Mouse (Mus musculus) megakaryocyte-erythroid progenitor cell, adult 5-6 weeks (primary cell): ENCODE measurements around the gene Vamp3. TPM values are rescaled to one million over a fixed set of nuclear protein-coding genes. Genes with fewer than 3 reads are reported as not detected.

Experiments
- ATAC-seq: replicated peaks from 2 replicates; pipeline ENCODE4 v1.8.0; 2016; ENCODE audit warnings: mild to moderate bottlenecking, inconsistent platforms; ENCODE audit not compliant: severe bottlenecking, poor library complexity, low FRiP score, low TSS enrichment
- total RNA-seq, 2 experiments: library from RNA; stranded (forward) in 1 of 2; stranded (reverse) in 1 of 2; fragments of 200-1000, 215-1000 nt in 1 of 2; fragments of >200 nt in 1 of 2; fragmentation: Nextera tagmentation in 1 of 2; gene quantifications; 2 replicates each; pipeline ENCODE4 v1.2.3; 2014 to 2017

The Vamp3 gene
- total RNA-seq (2014; fragmentation: Nextera tagmentation) (39.5 and 57.8 TPM in 2 replicates), total RNA-seq (2017) (46.4 and 55.0 TPM in 2 replicates)

GRCm38 (mm10) chr4:151057347-151058321, at the start of gene Vamp3:
TSS of gene Vamp3 (minus strand) at chr4:151057963.
- peak; percentile 97 for ATAC-seq

- ATAC-seq: no peak
Observed at GRCm38 (mm10) chr4:151106468-151106867, 48.7 kb upstream of the Vamp3 start.

- no peak for ATAC-seq
Observed at GRCm38 (mm10) chr4:151105886-151106285, 48.1 kb upstream of the Vamp3 start.

GRCm38 (mm10) chr4:151104147-151104546, 46.4 kb upstream of the Vamp3 start:
- no peak for ATAC-seq

GRCm38 (mm10) chr4:151103646-151104045, 45.9 kb upstream of the Vamp3 start:
- no peak for ATAC-seq

GRCm38 (mm10) chr4:151097104-151097438, 39.3 kb upstream of the Vamp3 start:
- no peak for ATAC-seq

- no peak for ATAC-seq
Observed at GRCm38 (mm10) chr4:151096334-151097103, 38.8 kb upstream of the Vamp3 start.

- ATAC-seq: 0 out of 2 replicates have a peak, but pooled peaks have one; percentile 37
Observed at GRCm38 (mm10) chr4:151095207-151095606, 37.4 kb upstream of the Vamp3 start.

- ATAC-seq: no peak
Observed at GRCm38 (mm10) chr4:151089270-151089669, 31.5 kb upstream of the Vamp3 start, which contains the start of gene Gm13090. TSS of gene Gm13090 (plus strand) at chr4:151089570.

GRCm38 (mm10) chr4:151088819-151089218, 31.1 kb upstream of the Vamp3 start:
- no peak for ATAC-seq

GRCm38 (mm10) chr4:151087358-151087757, 29.6 kb upstream of the Vamp3 start:
- ATAC-seq: no peak

GRCm38 (mm10) chr4:151083027-151083426, 25.3 kb upstream of the Vamp3 start:
- ATAC-seq: no peak

- ATAC-seq: no peak
Observed at GRCm38 (mm10) chr4:151081977-151082376, 24.2 kb upstream of the Vamp3 start.

- no peak for ATAC-seq
Observed at GRCm38 (mm10) chr4:151081355-151081754, 23.6 kb upstream of the Vamp3 start.

- no peak for ATAC-seq
Observed at GRCm38 (mm10) chr4:151074817-151075216, 17.1 kb upstream of the Vamp3 start.

GRCm38 (mm10) chr4:151073108-151073744, 15.5 kb upstream of the Vamp3 start:
- peak; percentile 71 for ATAC-seq

- ATAC-seq: no peak
Observed at GRCm38 (mm10) chr4:151070962-151071361, 13.2 kb upstream of the Vamp3 start.

GRCm38 (mm10) chr4:151068751-151069150, 11.0 kb upstream of the Vamp3 start:
- peak; percentile 66; the same call in 1 of the 2 replicates for ATAC-seq

GRCm38 (mm10) chr4:151059566-151059965, 1.8 kb upstream of the Vamp3 start:
- no peak for ATAC-seq

- ATAC-seq: no peak
Observed at GRCm38 (mm10) chr4:151058634-151059033, 871 bp upstream of the Vamp3 start.
